Mouse (Mus musculus) limb, embryonic 14.5 days (tissue): ENCODE results near the gene Asf1b. TPM values are rescaled to one million over a fixed set of nuclear protein-coding genes. Genes with fewer than 3 reads are reported as not detected.
A peak's percentile ranks its signal among the peaks of the same experiment; 100 is the strongest.

ENCODE experiments used
- ATAC-seq: fragments of 200-750 bp; cut with Nextera tagmentation; 2 replicates; pipeline ENCODE4 v1.8.0; 2017; ENCODE audit warnings: low read depth, moderate number of reproducible peaks, moderate TSS enrichment; ENCODE audit not compliant: low FRiP score
- DNase-seq: peaks from one replicate; pipeline ENCODE4 v3.0.0-alpha.2; 2015; ENCODE audit warnings: low spot score
- H3K27ac ChIP-seq: fragments of 300-500 bp; sonication (generic); replicated peaks from 2 replicates; pipeline ENCODE4 v1.5.1; 2014; ENCODE audit warnings: low read depth, mild to moderate bottlenecking, low read length, moderate library complexity, mixed read lengths
- H3K27me3 ChIP-seq: fragments of 300-500 bp; sonication (generic); 2 replicates; pipeline ENCODE4 v1.6.1; 2014; ENCODE audit warnings: low read length, mixed read lengths; ENCODE audit not compliant: control insufficient read depth, insufficient read depth
- H3K36me3 ChIP-seq: fragments of 300-500 bp; sonication (generic); 2 replicates; pipeline ENCODE4 v1.6.1; 2014; ENCODE audit warnings: mild to moderate bottlenecking, low read length, moderate library complexity, mixed read lengths; ENCODE audit not compliant: control insufficient read depth, insufficient read depth
- H3K4me1 ChIP-seq: fragments of 300-500 bp; sonication (generic); 2 replicates; pipeline ENCODE4 v1.6.1; 2014; ENCODE audit warnings: antibody characterized with exemption, low read length, mixed read lengths; ENCODE audit not compliant: control insufficient read depth, insufficient read depth
- H3K4me2 ChIP-seq: fragments of 300-500 bp; sonication (generic); replicated peaks from 2 replicates; pipeline ENCODE4 v1.6.1; 2014; ENCODE audit warnings: low read depth, mild to moderate bottlenecking, low read length, moderate library complexity; ENCODE audit not compliant: severe bottlenecking
- H3K4me3 ChIP-seq: fragments of 300-500 bp; sonication (generic); replicated peaks from 2 replicates; pipeline ENCODE4 v1.5.1; 2014; ENCODE audit warnings: low read length
- H3K9ac ChIP-seq: fragments of 300-500 bp; sonication (generic); 2 replicates; pipeline ENCODE4 v1.6.1; 2014; ENCODE audit warnings: mild to moderate bottlenecking, low read depth, low read length, moderate library complexity; ENCODE audit not compliant: severe bottlenecking
- H3K9me3 ChIP-seq: fragments of 300-500 bp; sonication (generic); 2 replicates; pipeline ENCODE4 v1.6.1; 2016; ENCODE audit warnings: low read length; ENCODE audit not compliant: control insufficient read depth
- POLR2A ChIP-seq: fragments of 200-500 bp; IDR thresholded peaks from 2 replicates; pipeline ENCODE4 v1.8.0; 2012; ENCODE audit warnings: inconsistent platforms, mild to moderate bottlenecking, moderate library complexity, borderline replicate concordance; ENCODE audit not compliant: insufficient read depth, insufficient read length; ENCODE audit errors: extremely low read depth
- WGBS: fragments of 180-500 bp; shearing (Covaris S2); extraction: QIAGEN DNeasy Blood & Tissue Kit; methylation state at CpG from one replicate; pipeline ENCODE4 v1.1.7; 2014; 5-methylcytosine and 5-hydroxymethylcytosine counted together
- polyA plus RNA-seq, 2 experiments: library from polyadenylated mRNA; depleted of rRNA in 1 of 2; stranded (reverse) in 1 of 2; unstranded in 1 of 2; fragments of >200 nt; fragmentation: Nextera tagmentation in 1 of 2; extraction: Ambion mirVana in 1 of 2; gene quantifications; 2 replicates each; pipeline versions ENCODE4 v1.2.1 to v1.2.3; 2012 to 2014

The Asf1b gene
- polyA plus RNA-seq, 2 experiments, result 61.2 to 76.2 TPM

DNA sequence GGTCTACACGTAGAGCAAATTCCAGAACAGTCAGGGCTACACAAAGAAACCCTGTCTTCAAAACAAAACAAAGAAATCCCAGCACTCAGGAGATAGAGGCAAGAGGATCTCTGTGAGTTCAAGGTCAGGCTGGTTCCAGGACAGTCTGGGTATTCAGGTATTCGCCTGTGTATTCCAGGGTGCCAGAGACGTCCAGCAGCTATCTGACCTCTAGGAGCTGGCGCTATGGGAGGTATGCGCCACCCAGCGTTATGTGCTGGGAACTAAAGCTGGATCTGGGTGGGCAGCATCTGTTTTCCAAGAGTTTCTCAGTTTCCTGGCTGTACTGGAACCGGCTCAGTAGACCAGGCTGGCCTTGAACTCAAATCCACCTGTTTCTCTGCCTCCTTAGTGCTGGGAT, 53.1 kb downstream of the Asf1b start:
- Histone ChIP-seq H3K27ac (no peak overlapping the region), H3K9ac (no peak overlapping the region), H3K36me3 (no peaks in the 10 kb centered on the region), H3K4me1 (peaks cover 31% of the 10 kb centered on the region), H3K27me3 (peaks cover 34% of the 10 kb centered on the region), H3K4me3 (no peak overlapping the region), H3K4me2 (no peak overlapping the region), H3K9me3 (no peaks in the 10 kb centered on the region)
- DNase-seq, result no peak
- no peak for TF ChIP-seq POLR2A
- WGBS, result 32% methylated on average over 7 of the region's 7 CpGs
- no peak for ATAC-seq

DNA sequence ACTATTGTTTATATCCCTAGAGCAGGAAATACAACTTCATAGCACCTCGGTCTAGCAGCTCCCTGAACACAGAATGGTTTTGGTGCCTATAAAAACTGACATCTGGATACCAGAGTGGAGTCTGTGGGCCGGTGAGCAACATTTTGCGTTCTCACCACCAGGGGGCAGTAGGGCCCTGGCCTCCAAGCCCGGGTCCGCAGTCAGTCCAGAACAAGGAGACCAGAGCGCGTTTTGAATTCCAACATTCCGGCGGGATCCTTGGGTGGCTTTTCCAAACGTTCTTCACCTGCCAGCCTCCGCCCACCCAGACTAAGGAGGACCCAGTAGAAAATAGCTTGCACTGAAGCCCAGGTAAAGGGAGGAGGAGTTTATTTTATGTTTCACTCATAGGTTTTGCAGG, 54.6 kb downstream of the Asf1b start:
- Histone ChIP-seq H3K4me2 (no peak overlapping the region), H3K36me3 (no peaks in the 10 kb centered on the region), H3K27ac (no peak overlapping the region), H3K4me1 (peaks cover 23% of the 10 kb centered on the region), H3K27me3 (peaks cover 40% of the 10 kb centered on the region), H3K4me3 (no peak overlapping the region), H3K9ac (no peak overlapping the region), H3K9me3 (no peaks in the 10 kb centered on the region)
- no peak for TF ChIP-seq POLR2A
- peak; percentile 87 for DNase-seq
- peak; percentile 72; the same call in 1 of the 2 replicates for ATAC-seq
- under 1% methylated on average over 11 of the region's 11 CpGs for WGBS

- Histone ChIP-seq H3K4me3 (peak overlapping the region; percentile 57), H3K27me3 (peaks cover 40% of the 10 kb centered on the region), H3K27ac (no peak overlapping the region), H3K4me2 (peak overlapping the region; percentile 95), H3K9ac (peak overlapping the region; percentile 49), H3K9me3 (no peaks in the 10 kb centered on the region), H3K36me3 (no peaks in the 10 kb centered on the region), H3K4me1 (peaks cover 23% of the 10 kb centered on the region)
- DNase-seq, result peak; percentile 68
- 2% methylated on average over 59 of the region's 83 CpGs for WGBS
- peak; percentile 54 for ATAC-seq
- TF ChIP-seq POLR2A, result no peak
Measured at GRCm38 (mm10) chr8:84010625-84011611, 55.6 kb downstream of the Asf1b start.

DNA sequence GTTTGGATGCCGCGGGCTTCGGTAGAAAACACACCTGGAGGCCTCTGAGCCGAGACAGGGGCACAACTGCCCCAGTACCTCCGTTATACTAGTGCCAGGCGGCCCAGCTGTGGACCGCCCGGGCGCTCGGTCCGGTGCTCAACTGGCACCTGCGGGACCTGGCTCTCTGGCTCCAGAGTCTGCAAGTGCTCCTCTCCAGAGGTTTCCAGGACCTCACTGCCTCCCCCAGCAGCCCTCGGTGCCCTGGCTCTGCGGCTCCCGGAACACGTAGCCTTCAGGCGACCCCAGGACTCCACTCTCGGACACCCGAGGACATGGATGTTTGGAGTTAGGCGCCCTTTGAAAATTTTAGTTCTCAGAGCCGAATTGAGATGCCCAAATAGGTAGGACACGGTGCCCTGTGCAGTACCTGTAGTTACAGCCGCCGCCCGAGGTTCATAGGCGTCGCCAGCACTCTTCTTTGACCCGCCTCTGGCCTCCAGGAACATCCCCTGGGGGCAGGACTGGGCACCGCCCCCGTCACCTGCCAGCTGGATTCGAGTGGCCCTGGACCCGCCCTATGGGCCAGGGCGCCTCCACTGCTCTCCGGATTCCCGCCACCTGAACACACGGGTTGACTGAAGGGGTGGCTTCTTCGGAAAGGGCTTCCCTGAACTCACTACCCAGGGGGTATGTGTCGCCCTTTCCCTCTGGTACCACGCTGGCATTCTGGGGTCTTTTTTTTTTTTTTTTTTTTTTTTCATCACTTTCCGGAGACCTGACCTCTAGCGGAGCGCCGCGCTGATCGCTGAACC, 56.6 kb downstream of the Asf1b start, which contains the start of gene 2210011C24Rik:
TSS of gene 2210011C24Rik (minus strand) at position 467 of the 794 bp plus-strand sequence.
- Histone ChIP-seq H3K36me3 (no peaks in the 10 kb centered on the region), H3K4me2 (peak within 1 kb of the TSS; percentile 95), H3K9ac (peak within 1 kb of the TSS; percentile 49), H3K4me3 (peak within 1 kb of the TSS; percentile 57), H3K4me1 (peaks cover 23% of the 10 kb centered on the region), H3K27ac (no peak within 1 kb of the TSS), H3K9me3 (no peaks in the 10 kb centered on the region), H3K27me3 (peaks cover 40% of the 10 kb centered on the region)
- WGBS, result under 1% methylated on average over 45 of the region's 45 CpGs
- no peak for TF ChIP-seq POLR2A
- DNase-seq (no peak), ATAC-seq (no peak)
